Mouse (Mus musculus) bone marrow macrophage, adult 2 months (primary cell): ENCODE data around the gene Stxbp1.

Experiments
- CTCF ChIP-seq: IDR thresholded peaks from 2 replicates; pipeline ENCODE4 v1.5.1; 2012; ENCODE audit warnings: low read depth, mild to moderate bottlenecking, low read length, moderate library complexity
- POLR2A ChIP-seq: IDR thresholded peaks from 2 replicates; pipeline ENCODE4 v1.6.1; 2012; ENCODE audit warnings: mild to moderate bottlenecking, low read depth, low read length, borderline replicate concordance

- TF ChIP-seq POLR2A, result no peak
- no peak for TF ChIP-seq CTCF
These were observed 23.9 kb downstream of the Stxbp1 start for GRCm38 (mm10) chr2:32823153-32823552.
